Mouse (Mus musculus): ENCODE results near the gene Commd8.

- TF ChIP-seq CTCF (IDR thresholded peaks at IDR 0.05; ENCODE audit: control insufficient read depth, insufficient read depth, low read length) (no peak), POLR2A (IDR thresholded peaks at IDR 0.05; ENCODE audit: borderline replicate concordance, control insufficient read depth, low read depth, low read length) (no peak)
Measured at GRCm38 (mm10) chr5:72158667-72159066, 9.3 kb downstream of the Commd8 start.
